Mouse (Mus musculus) kidney, embryonic 14.5 days (tissue): ENCODE data around the gene Pthlh. TPM values are rescaled to one million over a fixed set of nuclear protein-coding genes. Genes with fewer than 3 reads are reported as not detected.

Source experiments
- ATAC-seq: fragments of 200-750 bp; cut with Nextera tagmentation; 2 replicates; pipeline ENCODE4 v1.8.0; 2017; ENCODE audit warnings: moderate number of reproducible peaks, mild to moderate bottlenecking, moderate TSS enrichment, moderate library complexity; ENCODE audit not compliant: low FRiP score, low TSS enrichment
- H3K27ac ChIP-seq: fragments of 300-500 bp; sonication (generic); 2 replicates; pipeline ENCODE4 v1.5.1; 2014; ENCODE audit warnings: low read depth, mild to moderate bottlenecking, low read length, moderate library complexity, mixed read lengths
- H3K27me3 ChIP-seq: fragments of 300-500 bp; sonication (generic); 2 replicates; pipeline ENCODE4 v1.6.1; 2014; ENCODE audit warnings: mild to moderate bottlenecking, low read length; ENCODE audit not compliant: control insufficient read depth, insufficient read depth
- H3K36me3 ChIP-seq: fragments of 300-500 bp; sonication (generic); 2 replicates; pipeline ENCODE4 v1.6.1; 2014; ENCODE audit warnings: low read length, mixed read lengths; ENCODE audit not compliant: control insufficient read depth, insufficient read depth
- H3K4me1 ChIP-seq: fragments of 300-500 bp; sonication (generic); 2 replicates; pipeline ENCODE4 v1.6.1; 2014; ENCODE audit warnings: low read length, mixed read lengths; ENCODE audit not compliant: control insufficient read depth, insufficient read depth
- H3K4me2 ChIP-seq: fragments of 300-500 bp; sonication (generic); replicated peaks from 2 replicates; pipeline ENCODE4 v1.6.1; 2014; ENCODE audit warnings: low read depth, mild to moderate bottlenecking, low read length
- H3K4me3 ChIP-seq: fragments of 300-500 bp; sonication (generic); 2 replicates; pipeline ENCODE4 v1.5.1; 2014; ENCODE audit warnings: mild to moderate bottlenecking, low read length
- H3K9ac ChIP-seq: fragments of 300-500 bp; sonication (generic); 2 replicates; pipeline ENCODE4 v1.6.1; 2014; ENCODE audit warnings: low read depth, mild to moderate bottlenecking, low read length, moderate library complexity
- H3K9me3 ChIP-seq: fragments of 300-500 bp; sonication (generic); 2 replicates; pipeline ENCODE4 v1.6.1; 2016; ENCODE audit warnings: low read length; ENCODE audit not compliant: control insufficient read depth
- WGBS: fragments of 180-500 bp; shearing (Covaris S2); extraction: QIAGEN DNeasy Blood & Tissue Kit; methylation state at CpG from one replicate; pipeline ENCODE4 v1.1.7; 2014; 5-methylcytosine and 5-hydroxymethylcytosine counted together
- polyA plus RNA-seq: library from polyadenylated mRNA; unstranded; fragments of >200 nt; fragmentation: Nextera tagmentation; extraction: Ambion mirVana; gene quantifications from 2 replicates; pipeline ENCODE4 v1.2.1, GENCODE M21; 2014

Pthlh gene
- polyA plus RNA-seq, 1 experiment from 2014 or later, result 1.3 TPM

DNA sequence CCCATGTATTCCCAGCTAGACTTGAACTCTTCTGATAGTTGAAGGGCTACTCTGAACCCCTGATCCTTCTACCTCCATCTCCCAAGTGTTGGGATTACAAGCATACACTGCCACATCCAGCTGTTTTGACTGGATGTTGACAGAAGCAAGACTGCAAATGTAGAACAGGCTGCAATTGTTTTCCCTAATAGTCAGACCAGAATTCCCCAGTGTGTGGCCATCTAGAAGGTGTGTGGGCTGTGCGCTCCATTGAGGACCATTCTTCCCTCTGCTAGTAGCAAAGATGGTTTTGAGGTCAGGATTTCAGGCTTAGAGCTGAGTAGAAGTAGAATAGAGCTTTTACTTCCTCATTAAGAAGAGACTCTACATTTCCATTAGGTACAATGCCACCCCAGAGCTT, 37.3 kb downstream of the Pthlh start:
- no peak overlapping the region for H3K9ac ChIP-seq
- no peak for ATAC-seq

DNA sequence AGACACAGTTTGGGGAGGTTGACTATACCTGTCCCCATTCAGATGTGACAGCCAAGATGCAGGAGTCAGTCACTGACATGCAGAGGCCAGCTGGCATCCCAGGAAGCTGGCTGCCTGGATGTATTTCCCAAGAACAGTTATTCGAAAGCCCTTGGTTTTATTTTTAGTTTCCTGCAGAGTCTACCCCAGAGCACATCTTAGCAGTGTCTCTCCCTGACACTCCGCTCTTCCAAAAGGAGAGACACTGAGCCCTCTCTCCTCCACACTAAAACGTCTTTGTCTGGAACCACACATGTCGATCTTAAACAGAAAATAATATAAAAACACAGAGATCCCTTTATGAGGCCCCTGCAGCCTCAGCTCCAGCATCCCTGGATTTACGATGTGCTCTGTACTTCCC, 44.9 kb downstream of the Pthlh start:
- WGBS, result 44% methylated on average over 5 of the region's 5 CpGs
- H3K4me2 ChIP-seq, result no peak overlapping the region
- no peak for ATAC-seq

More for the DNA sequence above, 37.3 kb downstream of the Pthlh start:
- H3K4me3 ChIP-seq, result no peak overlapping the region
- H3K36me3 ChIP-seq, result no peaks in the 10 kb centered on the region
- no peaks in the 10 kb centered on the region for H3K4me1 ChIP-seq
- H3K27me3 ChIP-seq, result no peaks in the 10 kb centered on the region
- H3K9me3 ChIP-seq, result no peaks in the 10 kb centered on the region
- WGBS, result 96% methylated on average over 1 of the region's 1 CpGs
- no peak overlapping the region for H3K4me2 ChIP-seq
- no peak overlapping the region for H3K27ac ChIP-seq

DNA sequence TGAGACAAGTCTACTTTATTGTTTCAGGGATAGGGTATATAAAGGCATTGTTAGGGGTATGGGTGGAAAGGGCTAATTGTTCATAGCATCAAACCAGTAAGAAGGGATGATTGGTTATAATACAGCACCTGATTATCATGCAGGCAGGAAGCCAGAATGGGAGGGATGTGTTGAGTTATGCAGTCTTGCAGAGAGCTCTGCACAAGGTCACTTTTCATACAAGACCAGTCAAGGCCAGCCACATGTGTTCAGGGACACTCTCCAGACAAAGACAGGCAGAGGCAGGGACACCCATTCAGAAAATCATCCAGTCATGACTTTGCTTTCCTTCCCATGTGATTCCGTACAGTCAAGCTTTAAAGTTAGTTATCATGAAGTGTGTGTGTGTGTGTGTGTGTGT, 47.8 kb downstream of the Pthlh start:
- H3K4me1 ChIP-seq, result no peaks in the 10 kb centered on the region
- 90% methylated on average over 1 of the region's 1 CpGs for WGBS
- H3K9ac ChIP-seq, result no peak overlapping the region
- no peak overlapping the region for H3K4me2 ChIP-seq
- no peak for ATAC-seq
- no peaks in the 10 kb centered on the region for H3K9me3 ChIP-seq
- no peak overlapping the region for H3K4me3 ChIP-seq
- H3K36me3 ChIP-seq, result no peaks in the 10 kb centered on the region
- H3K27ac ChIP-seq, result no peak overlapping the region
- no peaks in the 10 kb centered on the region for H3K27me3 ChIP-seq

More for the DNA sequence above, 44.9 kb downstream of the Pthlh start:
- Histone ChIP-seq H3K27me3 (no peaks in the 10 kb centered on the region), H3K9me3 (no peaks in the 10 kb centered on the region), H3K36me3 (no peaks in the 10 kb centered on the region), H3K4me3 (no peak overlapping the region), H3K4me1 (no peaks in the 10 kb centered on the region), H3K27ac (no peak overlapping the region), H3K9ac (no peak overlapping the region)

DNA sequence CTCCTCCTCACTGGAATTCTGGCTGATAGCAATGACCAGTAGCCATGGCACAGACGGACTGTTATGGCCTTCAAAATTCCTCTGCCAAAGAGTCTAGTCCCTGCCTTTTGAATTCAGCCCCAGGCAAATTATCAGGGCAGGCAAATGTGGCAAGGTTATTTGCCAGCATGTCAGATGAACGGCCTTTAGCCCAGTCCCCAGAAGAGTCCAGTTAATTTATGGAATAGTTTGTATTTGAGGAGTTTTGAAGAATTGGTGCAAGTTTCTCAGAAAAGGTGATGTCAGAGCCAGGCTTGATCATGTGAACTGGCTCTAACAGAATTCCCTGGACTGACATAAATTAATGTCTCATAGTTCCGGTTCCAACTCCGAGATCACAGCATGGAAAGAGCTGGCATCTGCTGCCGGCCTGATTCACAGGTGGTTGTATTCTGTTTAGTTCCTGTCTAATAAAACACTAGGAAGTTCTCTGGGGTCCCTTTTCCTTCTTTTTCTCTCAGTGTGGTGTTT, 56.1 kb downstream of the Pthlh start:
- H3K4me3 ChIP-seq, result no peak overlapping the region
- no peak overlapping the region for H3K9ac ChIP-seq
- no peaks in the 10 kb centered on the region for H3K27me3 ChIP-seq
- WGBS, result 58% methylated on average over 5 of the region's 5 CpGs
- ATAC-seq, result no peak
- H3K4me1 ChIP-seq, result no peaks in the 10 kb centered on the region
- H3K9me3 ChIP-seq, result no peaks in the 10 kb centered on the region
- no peak overlapping the region for H3K27ac ChIP-seq
- H3K4me2 ChIP-seq, result no peak overlapping the region
- H3K36me3 ChIP-seq, result no peaks in the 10 kb centered on the region

Other genes with a start within 250 kb of the Pthlh start
- gene Rep15, start 231.6 kb downstream of the Pthlh start, polyA plus RNA-seq, result 1.6 and 1.7 TPM in 2 replicates
- gene Mrps35, start 221.4 kb downstream of the Pthlh start, polyA plus RNA-seq, result 135 and 153 TPM in 2 replicates
- 4.7 and 6.1 TPM in 2 replicates for gene Mansc4, start 177.2 kb downstream of the Pthlh start, polyA plus RNA-seq
- 3.4 and 7.2 TPM in 2 replicates for gene Klhl42, start 172.8 kb downstream of the Pthlh start, polyA plus RNA-seq
- 19.5 and 21.1 TPM in 2 replicates for gene Ccdc91, start 211.6 kb upstream of the Pthlh start, polyA plus RNA-seq